Comparison of ENCODE assay signal across 23 mouse cellular contexts in the genomic region with DNA sequence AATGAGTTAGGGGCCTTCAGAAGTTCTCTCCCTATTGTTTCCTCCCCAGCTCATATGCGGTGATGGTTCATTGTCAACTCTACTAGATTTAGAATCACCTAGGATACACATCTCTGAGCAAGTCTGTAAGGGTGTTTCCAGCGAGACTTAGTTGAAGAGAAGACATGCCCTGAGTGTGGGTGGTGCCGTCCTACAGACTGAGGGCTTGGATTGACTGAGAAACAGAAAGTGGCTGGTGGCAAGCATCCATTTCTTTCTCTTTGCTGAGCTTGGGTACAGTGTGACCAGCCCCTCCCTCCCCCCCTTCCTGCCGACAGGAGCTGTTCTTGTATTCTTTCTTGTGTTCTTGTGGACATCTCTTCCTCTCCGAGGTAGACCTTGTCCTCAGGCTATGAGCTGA. TPM values are rescaled to one million over a fixed set of nuclear protein-coding genes. Genes with fewer than 3 reads are reported as not detected.
DNase-seq lines count a peak whose midpoint lies in the region; ATAC-seq lines count a peak whose summit lies in the region.
"Had no signal": no experiment of that assay in that cellular context is flagged by ENCODE, and none has a peak within 500 bp of the region (broad histone marks: within the 10 kb centered on the region; RNA-seq: fewer than 3 reads in every experiment).

No protein-coding gene starts in this region.

- ATAC-seq in frontal cortex, adult (ENCODE audit: low TSS enrichment), result peak; percentile 31; the same call in 1 of the 2 replicates
- no peak for ATAC-seq in cerebellum, adult (ENCODE audit: insufficient number of reproducible peaks, low FRiP score, low TSS enrichment)
- ATAC-seq: forebrain, embryonic 16.5 days; intestine, embryonic 15.5 days; lung, postnatal 0 days had no signal

- DNase-seq in frontal cortex, postnatal 10 days (ENCODE audit: low spot score in 2 of 2), result no peak
- DNase-seq in thymus, postnatal 0 days (ENCODE audit: low spot score), result peak; percentile 60
- no peak for DNase-seq in thymus, adult 18-20 months
- DNase-seq in induced T-regulatory cell, adult 2 months (ENCODE audit: low read depth), result peak; percentile 92
- peak; percentile 46 for DNase-seq in thymus, postnatal 4 days
- DNase-seq in lung, adult 18-20 months, result no peak
- DNase-seq: adrenal gland, postnatal 10 days; cerebellum, adult 9-10 months; heart, postnatal 36 days; kidney, adult 8-10 months; kidney, postnatal 10 days; left cerebral cortex, postnatal 4 days; right cerebral cortex, postnatal 14 days; spleen, adult 18-20 months had no signal

RNA-seq across cellular contexts. Expression of gene Fam169b, which starts 7.7 kb away (rescaled TPM):
- 40.0 and 43.5 TPM in 2 replicates for polyA plus RNA-seq in thymus, postnatal 0 days (2015; fragmentation: Nextera tagmentation; extraction: Ambion mirVana)
- polyA plus RNA-seq: forebrain, embryonic 16.5 days had no signal

RNA-seq across cellular contexts. Expression of gene Pgpep1l, which starts 17.3 kb away (rescaled TPM):
- polyA plus RNA-seq in thymus, postnatal 0 days (2015; fragmentation: Nextera tagmentation; extraction: Ambion mirVana), result 0.57 and 0.68 TPM in 2 replicates
- polyA plus RNA-seq: embryonic facial prominence, embryonic 15.5 days; forebrain, embryonic 16.5 days; intestine, embryonic 15.5 days; liver, embryonic 16.5 days; lung, postnatal 0 days; midbrain, embryonic 12.5 days; stomach, embryonic 15.5 days had no signal

Comparison
In these comparisons a context has a peak if more than half of its experiments do, and no peak if none do; other contexts are left out.
1. DNase-seq: peak in thymus, postnatal 0 days (single experiment), induced T-regulatory cell, adult 2 months (single experiment) and thymus, postnatal 4 days (single experiment); none in frontal cortex, postnatal 10 days (0 of 2), thymus, adult 18-20 months (0 of 2) and lung, adult 18-20 months (0 of 2).